Mouse (Mus musculus): ENCODE results near the gene Fry. TPM values are rescaled to one million over a fixed set of nuclear protein-coding genes. Genes with fewer than 3 reads are reported as not detected.

Fry gene
- polyA plus RNA-seq, 1 experiment from 2014 or later, result 5.5 TPM

DNA sequence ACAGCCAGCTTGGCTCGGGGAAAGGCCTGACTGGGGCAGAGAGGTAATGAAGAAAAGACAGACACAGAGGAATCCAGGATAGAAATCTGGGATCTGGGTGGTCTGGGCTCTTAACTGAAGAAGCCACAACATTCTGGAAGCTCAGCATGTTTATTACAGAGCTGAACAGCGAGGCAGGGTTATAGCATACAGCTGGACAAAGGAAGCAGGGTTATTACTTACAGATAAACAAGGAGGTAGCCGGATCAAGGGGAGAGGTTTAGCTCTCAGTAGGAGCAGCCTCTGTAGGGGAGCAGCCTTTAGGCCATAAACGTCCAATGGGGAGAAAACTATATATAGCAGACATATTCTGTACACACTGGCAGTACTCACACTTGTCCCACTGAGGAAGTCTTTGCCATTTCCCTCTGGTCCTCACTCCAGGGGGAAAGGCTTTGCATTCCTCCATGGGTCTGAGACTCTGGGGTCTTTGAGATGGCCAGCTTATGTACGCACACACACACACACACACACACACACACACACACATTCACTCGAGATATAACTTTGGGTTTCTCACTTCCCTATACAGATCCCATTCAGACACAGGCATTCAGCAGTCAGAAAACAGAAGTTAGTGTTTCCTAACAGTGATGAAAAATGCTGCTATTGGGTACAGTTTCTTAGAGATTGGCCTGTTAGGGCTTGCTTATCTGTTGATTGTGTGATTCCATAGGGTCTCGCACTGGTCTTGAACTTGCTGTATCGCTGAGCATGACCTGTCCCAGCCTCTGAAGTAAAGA lies 256.5 kb downstream of the Fry start:
- no peaks in the 10 kb centered on the region for H3K9me3 ChIP-seq (ENCODE audit: low read depth, low read length)
- H3K4me3 ChIP-seq (ENCODE audit: low read depth, low read length), result no peak overlapping the region
- no peak for TF ChIP-seq CTCF (IDR thresholded peaks at IDR 0.05; ENCODE audit: low read depth)
- H3K27ac ChIP-seq (ENCODE audit: low read depth), result no peak overlapping the region
- no peak overlapping the region for H3K4me2 ChIP-seq
- DNase-seq (no peak), ATAC-seq (ENCODE audit: insufficient read depth) (no peak)
- H3K36me3 ChIP-seq (ENCODE audit: insufficient read depth), result no peaks in the 10 kb centered on the region
- H3K4me1 ChIP-seq (ENCODE audit: insufficient read depth), result no peaks in the 10 kb centered on the region
- H3K9ac ChIP-seq, result no peak overlapping the region
- H3K27me3 ChIP-seq (ENCODE audit: insufficient read depth, low read length), result no peaks in the 10 kb centered on the region
- WGBS, result 57% methylated on average over 8 of the region's 8 CpGs

DNA sequence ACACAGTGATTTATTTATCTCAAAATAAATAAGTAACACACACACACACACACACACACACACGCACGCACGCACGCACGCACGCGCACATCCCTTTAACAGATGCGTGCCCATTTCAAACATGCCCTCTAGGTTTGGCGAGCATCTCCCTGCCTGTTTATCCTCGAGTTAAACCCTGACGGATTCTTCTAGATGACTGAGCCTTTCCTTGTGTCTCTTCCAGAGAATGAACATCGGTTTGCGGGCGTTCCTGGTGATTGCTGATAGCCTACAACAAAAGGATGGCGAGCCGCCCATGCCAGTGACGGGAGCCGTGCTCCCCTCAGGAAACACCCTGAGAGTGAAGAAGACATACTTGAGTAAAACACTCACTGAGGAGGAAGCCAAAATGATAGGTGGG lies 260.1 kb downstream of the Fry start:
- 78% methylated on average over 18 of the region's 18 CpGs for WGBS
- H3K4me1 ChIP-seq (ENCODE audit: insufficient read depth), result no peaks in the 10 kb centered on the region
- ATAC-seq (ENCODE audit: insufficient read depth) (no peak), DNase-seq (no peak)
- no peak overlapping the region for H3K27ac ChIP-seq (ENCODE audit: low read depth)
- H3K27me3 ChIP-seq (ENCODE audit: insufficient read depth, low read length), result no peaks in the 10 kb centered on the region
- H3K4me3 ChIP-seq (ENCODE audit: low read depth, low read length), result no peak overlapping the region
- no peak overlapping the region for H3K9ac ChIP-seq
- no peaks in the 10 kb centered on the region for H3K36me3 ChIP-seq (ENCODE audit: insufficient read depth)
- TF ChIP-seq CTCF (IDR thresholded peaks at IDR 0.05; ENCODE audit: low read depth), result no peak
- no peak overlapping the region for H3K4me2 ChIP-seq
- no peaks in the 10 kb centered on the region for H3K9me3 ChIP-seq (ENCODE audit: low read depth, low read length)

DNA sequence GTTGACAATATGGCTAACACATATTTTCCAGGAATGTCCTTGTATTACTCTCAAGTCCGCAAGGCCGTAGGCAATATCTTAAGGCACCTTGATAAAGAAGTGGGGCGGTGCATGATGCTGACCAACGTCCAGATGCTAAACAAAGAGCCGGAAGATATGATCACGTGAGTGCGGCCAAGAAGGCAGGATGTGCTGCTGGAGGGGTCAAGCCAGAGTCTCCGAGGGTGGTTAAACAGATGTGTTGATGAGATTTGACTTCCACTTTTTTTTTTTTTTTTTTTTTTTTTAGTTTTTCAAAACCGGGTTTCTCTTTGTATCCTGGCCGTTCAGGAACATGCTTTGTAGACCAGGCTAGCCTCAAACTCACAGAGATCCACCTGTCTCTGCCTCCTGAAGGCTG lies 262.3 kb downstream of the Fry start:
- no peak for ATAC-seq (ENCODE audit: insufficient read depth)
- Histone ChIP-seq H3K9me3 (ENCODE audit: low read depth, low read length) (no peaks in the 10 kb centered on the region), H3K4me3 (ENCODE audit: low read depth, low read length) (no peak overlapping the region), H3K36me3 (ENCODE audit: insufficient read depth) (no peaks in the 10 kb centered on the region), H3K4me2 (no peak overlapping the region), H3K27ac (ENCODE audit: low read depth) (no peak overlapping the region), H3K4me1 (ENCODE audit: insufficient read depth) (peaks cover 15% of the 10 kb centered on the region), H3K27me3 (ENCODE audit: insufficient read depth, low read length) (no peaks in the 10 kb centered on the region), H3K9ac (no peak overlapping the region)
- 79% methylated on average over 10 of the region's 10 CpGs for WGBS
- DNase-seq, result no peak
- no peak for TF ChIP-seq CTCF (IDR thresholded peaks at IDR 0.05; ENCODE audit: low read depth)

DNA sequence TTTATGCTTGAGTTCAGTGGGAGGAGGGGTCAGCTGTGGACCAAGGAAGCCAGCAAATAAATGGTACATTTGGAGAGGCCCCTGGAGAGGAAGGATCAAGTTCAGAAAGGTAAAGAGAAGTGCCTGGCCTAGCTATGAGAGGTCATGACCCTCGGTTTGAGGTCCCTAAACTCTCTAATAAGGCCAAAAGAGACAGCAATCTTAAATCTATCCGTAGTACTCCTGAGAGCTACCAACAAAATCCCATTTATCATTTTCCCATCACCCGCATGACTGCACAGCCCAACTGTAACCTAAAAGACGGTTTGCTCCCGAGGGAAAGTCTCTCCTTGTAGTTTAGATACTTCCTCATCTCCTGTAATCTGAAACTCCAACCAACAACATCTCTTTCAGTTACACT lies 264.0 kb downstream of the Fry start:
- Histone ChIP-seq H3K4me3 (ENCODE audit: low read depth, low read length) (no peak overlapping the region), H3K9me3 (ENCODE audit: low read depth, low read length) (no peaks in the 10 kb centered on the region), H3K27me3 (ENCODE audit: insufficient read depth, low read length) (no peaks in the 10 kb centered on the region), H3K4me1 (ENCODE audit: insufficient read depth) (peaks cover 15% of the 10 kb centered on the region), H3K4me2 (no peak overlapping the region), H3K27ac (ENCODE audit: low read depth) (no peak overlapping the region), H3K36me3 (ENCODE audit: insufficient read depth) (no peaks in the 10 kb centered on the region), H3K9ac (no peak overlapping the region)
- TF ChIP-seq CTCF (IDR thresholded peaks at IDR 0.05; ENCODE audit: low read depth), result no peak
- no peak for ATAC-seq (ENCODE audit: insufficient read depth)
- no peak for DNase-seq
- 42% methylated on average over 5 of the region's 5 CpGs for WGBS

DNA sequence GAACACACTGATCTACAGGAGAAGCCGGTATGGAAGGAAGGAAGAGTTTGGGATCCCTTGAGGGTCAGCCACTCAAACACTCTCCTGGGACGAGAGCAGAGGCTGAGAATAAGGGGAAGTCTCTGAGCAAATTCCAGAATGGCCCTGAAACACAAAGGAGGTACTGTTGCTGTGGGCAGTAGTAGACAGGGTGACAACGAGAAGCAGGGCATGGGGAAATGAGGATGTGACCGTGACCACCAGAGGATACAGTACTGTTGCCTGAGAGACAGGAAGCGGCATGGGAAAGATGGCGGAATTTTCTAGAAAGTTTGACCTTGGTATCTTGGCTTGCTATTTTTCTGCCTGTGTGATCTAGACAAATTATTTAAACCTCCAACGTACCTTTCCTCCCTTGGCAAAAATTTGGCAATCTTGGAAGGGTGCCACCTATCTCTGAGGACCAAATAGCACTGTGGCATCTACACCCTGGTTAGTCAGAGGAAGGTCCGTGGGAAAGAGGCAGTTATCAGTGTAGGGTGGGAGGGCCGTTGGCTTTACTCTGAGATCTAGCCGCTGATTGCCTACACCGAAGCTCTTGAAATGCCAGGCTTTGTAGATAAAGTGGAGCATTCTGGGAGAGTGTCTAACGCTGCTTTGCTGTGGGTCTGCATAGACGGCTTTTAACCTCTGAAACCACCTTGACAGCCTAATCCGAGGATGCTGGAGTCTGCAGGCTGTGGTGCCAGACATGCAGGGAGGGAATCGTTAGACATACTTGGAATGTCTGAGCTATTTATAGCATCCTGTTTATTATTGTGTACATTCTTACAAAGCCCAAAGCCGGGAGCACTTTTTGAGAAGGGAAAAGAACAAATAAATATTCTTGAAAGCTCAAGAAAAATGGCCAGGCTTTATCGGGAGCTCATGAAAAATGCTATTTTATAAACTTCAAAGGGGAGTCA lies 266.1 kb downstream of the Fry start:
- peak; percentile 86 for ATAC-seq (ENCODE audit: insufficient read depth)
- Histone ChIP-seq H3K27me3 (ENCODE audit: insufficient read depth, low read length) (no peaks in the 10 kb centered on the region), H3K4me3 (ENCODE audit: low read depth, low read length) (no peak overlapping the region), H3K27ac (ENCODE audit: low read depth) (peak overlapping the region; percentile 27; the same call in 1 of the 2 replicates), H3K9me3 (ENCODE audit: low read depth, low read length) (no peaks in the 10 kb centered on the region), H3K9ac (no peak overlapping the region), H3K36me3 (ENCODE audit: insufficient read depth) (no peaks in the 10 kb centered on the region), H3K4me2 (peak overlapping the region; percentile 38; the same call in 1 of the 2 replicates), H3K4me1 (ENCODE audit: insufficient read depth) (peaks cover 15% of the 10 kb centered on the region)
- no peak for TF ChIP-seq CTCF (IDR thresholded peaks at IDR 0.05; ENCODE audit: low read depth)
- DNase-seq, result peak; percentile 70
- WGBS, result 30% methylated on average over 17 of the region's 17 CpGs

DNA sequence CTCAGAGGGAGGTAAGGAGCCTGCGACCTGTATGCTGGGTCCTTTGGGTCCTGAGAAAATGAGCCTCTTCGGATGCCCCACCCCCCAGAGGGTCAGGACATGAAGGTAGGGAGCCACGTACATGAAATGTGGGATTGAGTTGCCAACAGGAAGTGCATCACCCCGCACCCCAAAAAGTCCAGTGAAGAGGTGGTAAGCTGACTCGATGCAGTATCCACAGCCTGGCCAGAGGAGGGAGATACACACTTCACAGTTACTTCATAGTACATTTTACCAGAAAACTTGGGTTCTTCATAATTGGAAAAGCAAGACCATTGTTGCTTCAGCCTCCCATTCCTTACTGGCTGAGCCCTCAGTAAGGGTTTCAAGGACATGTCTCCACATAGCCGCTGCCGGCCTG lies 266.8 kb downstream of the Fry start:
- H3K27me3 ChIP-seq (ENCODE audit: insufficient read depth, low read length), result no peaks in the 10 kb centered on the region

DNA sequence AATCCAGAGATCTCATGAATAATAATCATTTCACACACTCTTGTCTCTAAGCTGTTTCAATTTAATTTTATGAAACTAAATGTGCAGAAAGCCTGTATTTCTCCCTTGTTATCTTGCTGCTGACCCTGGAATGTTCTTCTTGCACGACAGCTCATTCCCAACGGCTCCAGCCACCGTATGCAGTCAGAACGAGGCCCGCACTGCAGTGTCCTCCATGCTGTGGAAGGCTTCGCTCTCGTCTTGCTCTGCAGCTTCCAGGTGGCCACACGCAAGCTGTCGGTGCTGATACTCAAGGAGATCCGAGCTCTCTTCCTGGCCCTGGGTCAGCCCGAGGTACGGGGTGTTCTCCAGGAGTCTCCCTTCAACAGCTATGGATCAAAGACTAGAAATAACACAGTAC lies 270.2 kb downstream of the Fry start:
- Histone ChIP-seq H3K27ac (ENCODE audit: low read depth) (no peak overlapping the region), H3K4me1 (ENCODE audit: insufficient read depth) (peaks cover 15% of the 10 kb centered on the region), H3K9ac (no peak overlapping the region), H3K9me3 (ENCODE audit: low read depth, low read length) (0 out of 2 replicates have a peak, but pooled peaks cover 2% of the 10 kb centered on the region), H3K36me3 (ENCODE audit: insufficient read depth) (no peaks in the 10 kb centered on the region), H3K27me3 (ENCODE audit: insufficient read depth, low read length) (no peaks in the 10 kb centered on the region), H3K4me3 (ENCODE audit: low read depth, low read length) (no peak overlapping the region), H3K4me2 (no peak overlapping the region)
- WGBS, result 65% methylated on average over 12 of the region's 12 CpGs
- no peak for DNase-seq
- ATAC-seq (ENCODE audit: insufficient read depth), result no peak
- no peak for TF ChIP-seq CTCF (IDR thresholded peaks at IDR 0.05; ENCODE audit: low read depth)

More for the DNA sequence above, 266.8 kb downstream of the Fry start:
- Histone ChIP-seq H3K36me3 (ENCODE audit: insufficient read depth) (no peaks in the 10 kb centered on the region), H3K4me3 (ENCODE audit: low read depth, low read length) (no peak overlapping the region), H3K4me2 (peak overlapping the region; percentile 38; the same call in 1 of the 2 replicates), H3K4me1 (ENCODE audit: insufficient read depth) (peaks cover 15% of the 10 kb centered on the region), H3K9ac (no peak overlapping the region), H3K9me3 (ENCODE audit: low read depth, low read length) (no peaks in the 10 kb centered on the region), H3K27ac (ENCODE audit: low read depth) (peak overlapping the region; percentile 27; the same call in 1 of the 2 replicates)
- DNase-seq, result peak; percentile 36
- 33% methylated on average over 7 of the region's 7 CpGs for WGBS
- ATAC-seq (ENCODE audit: insufficient read depth), result peak; percentile 39; the same call in 1 of the 2 replicates
- TF ChIP-seq CTCF (IDR thresholded peaks at IDR 0.05; ENCODE audit: low read depth), result peak; percentile 21; the same call in 1 of the 2 replicates

Measured in lung, embryonic 14.5 days (tissue).